Mouse (Mus musculus) midbrain, embryonic 10.5 days (tissue): ENCODE results near the gene Olfr288. TPM values are rescaled to one million over a fixed set of nuclear protein-coding genes. Genes with fewer than 3 reads are reported as not detected.

Experiments
- DNase-seq: peaks from one replicate; pipeline ENCODE4 v3.0.0-alpha.2; 2017; ENCODE audit warnings: low spot score
- H3K27ac ChIP-seq: fragments of 300-500 bp; sonication (generic); replicated peaks from 2 replicates; pipeline ENCODE4 v1.5.1; 2016; ENCODE audit warnings: mild to moderate bottlenecking
- H3K27me3 ChIP-seq: fragments of 300-500 bp; sonication (generic); 2 replicates; pipeline ENCODE4 v1.6.1; 2016; ENCODE audit warnings: low read depth, mild to moderate bottlenecking; ENCODE audit not compliant: poor library complexity, severe bottlenecking
- H3K36me3 ChIP-seq: fragments of 300-500 bp; sonication (generic); 2 replicates; pipeline ENCODE4 v1.6.1; 2016; ENCODE audit warnings: mild to moderate bottlenecking, moderate library complexity
- H3K4me1 ChIP-seq: fragments of 300-500 bp; sonication (generic); 2 replicates; pipeline ENCODE4 v1.6.1; 2016
- H3K4me3 ChIP-seq: fragments of 300-500 bp; sonication (generic); 2 replicates; pipeline ENCODE4 v1.5.1; 2016; ENCODE audit warnings: mild to moderate bottlenecking, moderate library complexity
- H3K9me3 ChIP-seq: fragments of 300-500 bp; sonication (generic); replicated peaks from 2 replicates; pipeline ENCODE4 v1.6.1; 2016; ENCODE audit warnings: mild to moderate bottlenecking
- WGBS: fragments of 180-500 bp; shearing (Covaris S2); methylation state at CpG from one replicate; pipeline ENCODE4 v1.1.7; 2016; 5-methylcytosine and 5-hydroxymethylcytosine counted together
- polyA plus RNA-seq: library from polyadenylated mRNA; unstranded; fragments of >200 nt; fragmentation: Nextera tagmentation; extraction: Ambion mirVana; gene quantifications from 2 replicates; pipeline ENCODE4 v1.2.1, GENCODE M21; 2016

Olfr288 gene
- polyA plus RNA-seq, 1 experiment from 2014 or later: not detected

DNA sequence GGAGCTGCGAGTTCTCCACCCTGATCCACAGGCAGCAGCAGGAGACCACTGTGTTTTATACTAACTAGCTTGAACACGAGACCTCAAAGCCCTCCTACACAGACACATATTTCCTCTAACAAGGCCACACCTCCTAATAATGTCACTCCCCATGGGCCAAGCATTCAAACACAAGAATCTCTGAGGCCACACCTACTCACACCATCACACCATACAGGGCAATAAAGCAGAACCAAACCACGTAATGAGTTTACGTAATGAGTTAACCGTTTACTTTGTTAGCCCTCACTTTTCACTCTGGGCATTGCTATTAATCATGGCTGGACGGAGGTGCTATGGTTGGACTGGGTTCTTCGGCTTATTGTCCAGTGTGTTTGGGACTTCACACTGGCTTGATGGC, 55.6 kb downstream of the Olfr288 start:
- Histone ChIP-seq H3K36me3 (peaks cover 74% of the 10 kb centered on the region), H3K4me3 (no peak overlapping the region), H3K9me3 (no peaks in the 10 kb centered on the region), H3K4me1 (peaks cover 6% of the 10 kb centered on the region), H3K27me3 (no peaks in the 10 kb centered on the region), H3K27ac (no peak overlapping the region)
- no peak for DNase-seq
- WGBS: 90% methylated on average over 7 of the region's 7 CpGs

DNA sequence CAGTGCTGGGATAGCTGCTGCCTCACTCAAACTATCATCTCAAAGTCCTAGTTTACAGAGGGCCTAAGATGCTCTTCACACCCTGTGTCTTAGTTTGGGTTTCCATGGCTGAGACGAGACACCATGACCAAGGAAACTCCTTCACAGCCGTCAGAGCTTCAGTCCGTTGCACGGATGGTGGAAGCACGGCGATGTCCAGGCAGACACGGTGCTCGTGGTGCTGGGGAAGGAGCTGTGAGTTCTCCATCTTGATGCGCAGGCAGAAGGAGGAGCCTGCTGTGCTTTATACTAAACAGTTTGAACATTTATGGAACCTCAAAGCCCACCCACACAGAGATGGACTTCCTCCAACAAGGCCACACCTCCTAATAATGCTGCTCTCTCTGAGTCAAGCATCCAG, 58.5 kb downstream of the Olfr288 start:
- H3K36me3 ChIP-seq: peaks cover 95% of the 10 kb centered on the region
- no peaks in the 10 kb centered on the region for H3K9me3 ChIP-seq
- no peak overlapping the region for H3K27ac ChIP-seq
- no peak overlapping the region for H3K4me3 ChIP-seq
- no peaks in the 10 kb centered on the region for H3K4me1 ChIP-seq
- H3K27me3 ChIP-seq: no peaks in the 10 kb centered on the region
- 97% methylated on average over 9 of the region's 9 CpGs for WGBS
- DNase-seq: no peak

Other genes with a start within 250 kb of the Olfr288 start
- gene Tmem106c, start 231.3 kb downstream of the Olfr288 start, polyA plus RNA-seq: 55.6 and 61.1 TPM in 2 replicates
- gene Col2a1, start 190.8 kb downstream of the Olfr288 start, polyA plus RNA-seq: 142 and 151 TPM in 2 replicates
- 36.3 and 43.1 TPM in 2 replicates for gene Pfkm, start 103.0 kb downstream of the Olfr288 start, polyA plus RNA-seq
- 46.2 and 47.3 TPM in 2 replicates for gene Senp1, start 101.8 kb downstream of the Olfr288 start, polyA plus RNA-seq
- 41.7 and 47.2 TPM in 2 replicates for gene Asb8, start 29.9 kb downstream of the Olfr288 start, polyA plus RNA-seq
- gene Ccdc184, start 28.4 kb downstream of the Olfr288 start, polyA plus RNA-seq: 7.3 and 11.2 TPM in 2 replicates
- not detected in 2 replicates for gene Gm44579, start 25.4 kb upstream of the Olfr288 start, polyA plus RNA-seq
- not detected in 2 replicates for gene Olfr287, start 25.5 kb upstream of the Olfr288 start, polyA plus RNA-seq
- 0.02 TPM in 1 of 2 replicates, not detected in the other for gene Olfr286, start 38.9 kb upstream of the Olfr288 start, polyA plus RNA-seq
- not detected in 2 replicates for gene H1fnt, start 61.8 kb upstream of the Olfr288 start, polyA plus RNA-seq
- 1.2 and 1.7 TPM in 2 replicates for gene Zfp641, start 100.6 kb upstream of the Olfr288 start, polyA plus RNA-seq
- not detected in 2 replicates for gene Olfr285, start 121.8 kb upstream of the Olfr288 start, polyA plus RNA-seq
- not detected in 2 replicates for gene Olfr284, start 145.4 kb upstream of the Olfr288 start, polyA plus RNA-seq
- not detected in 2 replicates for gene Olfr283, start 185.4 kb upstream of the Olfr288 start, polyA plus RNA-seq
- not detected in 2 replicates for gene Olfr282, start 235.7 kb upstream of the Olfr288 start, polyA plus RNA-seq